Mouse (Mus musculus) megakaryocyte, embryonic 14.5 days (primary cell): ENCODE measurements around the gene 1110008P14Rik.

ENCODE experiments used
- FLI1 ChIP-seq: IDR thresholded peaks from 2 replicates; pipeline ENCODE4 v1.6.1; 2012; ENCODE audit warnings: low read length, inconsistent platforms, mixed read lengths
- GATA1 ChIP-seq: IDR thresholded peaks from 3 replicates; pipeline ENCODE4 v1.6.1; 2012; ENCODE audit warnings: mixed read lengths, low read length, inconsistent platforms, borderline replicate concordance

GRCm38 (mm10) chr2:32339912-32340642, 41.7 kb downstream of the 1110008P14Rik start:
- no peak for TF ChIP-seq GATA1
- TF ChIP-seq FLI1, result no peak
